Mouse (Mus musculus): ENCODE measurements around the gene Mid1. TPM values are rescaled to one million over a fixed set of nuclear protein-coding genes. Genes with fewer than 3 reads are reported as not detected.

Mid1 gene
- total RNA-seq, 2 experiments from 2014 or later = 7.7 to 28.8 TPM

Other genes with a start within 250 kb of the Mid1 start
- gene 4933400A11Rik, start 94.4 kb downstream of the Mid1 start, total RNA-seq (2021) = not detected